16 mouse cellular contexts compared by ENCODE assay signal in the genomic region with DNA sequence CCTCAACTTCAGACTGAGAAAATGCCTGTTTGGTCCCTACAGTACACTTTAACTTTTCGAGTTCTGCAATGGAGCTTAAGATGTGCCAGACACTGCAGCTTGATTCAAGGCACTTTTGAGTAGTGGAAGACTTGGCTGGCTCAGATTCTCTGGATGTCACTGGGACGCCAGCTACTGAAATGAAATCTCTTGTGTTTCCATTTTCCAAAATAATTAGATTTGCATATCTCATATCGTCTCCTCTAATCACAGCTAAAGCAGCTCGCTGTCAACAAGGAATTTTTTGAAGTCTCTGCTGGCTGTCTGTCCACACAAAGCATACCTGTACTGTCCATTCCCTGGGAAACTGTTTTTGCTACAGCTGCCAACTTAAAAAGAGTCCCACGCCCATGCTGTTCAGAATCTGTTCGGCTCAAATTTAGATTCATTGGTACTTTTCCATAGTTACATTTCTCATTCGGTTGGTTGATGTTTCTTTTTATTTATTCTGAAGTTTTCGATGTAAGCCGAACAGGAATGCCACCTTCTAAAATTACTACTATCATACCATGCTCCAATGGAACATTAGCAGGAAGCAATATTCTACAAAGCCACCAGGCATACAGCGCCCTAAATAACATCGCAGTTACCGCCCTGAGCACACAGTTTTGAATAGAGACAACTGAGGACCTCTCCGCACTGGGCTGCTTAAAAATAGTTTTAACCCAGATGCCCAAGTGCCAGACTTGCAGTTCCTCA. TPM values are rescaled to one million over a fixed set of nuclear protein-coding genes. Genes with fewer than 3 reads are reported as not detected.
A peak's percentile ranks its signal among the peaks of the same experiment; 100 is the strongest.
DNase-seq lines count a peak whose midpoint lies in the region; ATAC-seq lines count a peak whose summit lies in the region.
"Had no signal": no experiment of that assay in that cellular context is flagged by ENCODE, and none has a peak within 500 bp of the region (broad histone marks: within the 10 kb centered on the region; RNA-seq: fewer than 3 reads in every experiment).

No protein-coding gene starts in this region.

- H3K4me2 ChIP-seq in liver, embryonic 13.5 days: no peak overlapping the region
- no peak overlapping the region for H3K4me2 ChIP-seq in liver, embryonic 11.5 days
- H3K4me2 ChIP-seq: embryonic facial prominence, embryonic 13.5 days; hindbrain, embryonic 13.5 days had no signal

- H3K27me3 ChIP-seq in liver, embryonic 13.5 days: no peaks in the 10 kb centered on the region
- H3K27me3 ChIP-seq in liver, embryonic 11.5 days (replicated peaks; ENCODE audit: control insufficient read depth, insufficient read depth, low read length): no peaks in the 10 kb centered on the region
- H3K27me3 ChIP-seq: hindbrain, embryonic 13.5 days had no signal

- no peaks in the 10 kb centered on the region for H3K36me3 ChIP-seq in liver, embryonic 13.5 days
- H3K36me3 ChIP-seq in liver, embryonic 11.5 days (ENCODE audit: control insufficient read depth, insufficient read depth, low read length): no peaks in the 10 kb centered on the region
- H3K36me3 ChIP-seq: embryonic facial prominence, embryonic 13.5 days; G1E; hindbrain, embryonic 13.5 days had no signal

- WGBS in liver, embryonic 13.5 days (ENCODE audit: insufficient replicate concordance): 69% methylated on average over 13 of the region's 13 CpGs
- WGBS in liver, embryonic 11.5 days: 79% methylated on average over 13 of the region's 13 CpGs

- H3K27ac ChIP-seq in liver, embryonic 13.5 days: peak overlapping the region; percentile 15; the same call in 1 of the 2 replicates
- no peak overlapping the region for H3K27ac ChIP-seq in liver, embryonic 11.5 days (ENCODE audit: low read depth, low read length)
- H3K27ac ChIP-seq: embryonic facial prominence, embryonic 13.5 days; hindbrain, embryonic 13.5 days had no signal

- peak; percentile 31 to 63 for DNase-seq in frontal cortex, postnatal 36 days (ENCODE audit: low spot score in 2 of 2)
- no peak for DNase-seq in frontal cortex, postnatal 25 days (ENCODE audit: low spot score in 2 of 2)
- DNase-seq in liver, embryonic 13.5 days: no peak
- DNase-seq in liver, embryonic 11.5 days (ENCODE audit: low spot score): no peak
- DNase-seq in fibroblast of lung, adult 2 months (ENCODE audit: low read depth): peak; percentile 18
- peak; percentile 20 for DNase-seq in right cerebral cortex, postnatal 25 days
- DNase-seq in ovary, postnatal 14 days (ENCODE audit: low spot score): no peak
- DNase-seq in urinary bladder, adult 2 months (ENCODE audit: low spot score): no peak
- DNase-seq: B cell, adult 2 months; cerebellum, postnatal 25 days; thymus, postnatal 25 days had no signal

- H3K4me1 ChIP-seq in liver, embryonic 13.5 days (replicated peaks): 0 out of 2 replicates have a peak, but pooled peaks cover 5% of the 10 kb centered on the region
- no peaks in the 10 kb centered on the region for H3K4me1 ChIP-seq in liver, embryonic 11.5 days (replicated peaks; ENCODE audit: control insufficient read depth, insufficient read depth, low read length)
- H3K4me1 ChIP-seq: megakaryocyte, embryonic 14.5 days had no signal

- H3K9me3 ChIP-seq in liver, embryonic 13.5 days (replicated peaks): no peaks in the 10 kb centered on the region
- H3K9me3 ChIP-seq in liver, embryonic 11.5 days (ENCODE audit: control insufficient read depth, low read length): no peaks in the 10 kb centered on the region
- H3K9me3 ChIP-seq: embryonic facial prominence, embryonic 13.5 days; hindbrain, embryonic 13.5 days had no signal

- H3K4me3 ChIP-seq in liver, embryonic 13.5 days (replicated peaks): no peak overlapping the region
- H3K4me3 ChIP-seq in liver, embryonic 11.5 days (ENCODE audit: low read depth, low read length): no peak overlapping the region
- H3K4me3 ChIP-seq: embryonic facial prominence, embryonic 13.5 days; hindbrain, embryonic 13.5 days; megakaryocyte, embryonic 14.5 days had no signal

- ATAC-seq in liver, embryonic 13.5 days (ENCODE audit: low read depth): no peak
- ATAC-seq in liver, embryonic 11.5 days (replicated peaks; ENCODE audit: low FRiP score): no peak
- ATAC-seq: forebrain, embryonic 16.5 days had no signal

- H3K9ac ChIP-seq in liver, embryonic 13.5 days: no peak overlapping the region
- H3K9ac ChIP-seq in liver, embryonic 11.5 days (ENCODE audit: low read depth, low read length): no peak overlapping the region
- H3K9ac ChIP-seq: embryonic facial prominence, embryonic 13.5 days; hindbrain, embryonic 13.5 days had no signal

RNA-seq across cellular contexts. Expression of a gene that starts 28.4 kb away (rescaled TPM):
- polyA plus RNA-seq in liver, embryonic 13.5 days (2015; fragmentation: Nextera tagmentation; extraction: Ambion mirVana): 4.9 and 5.9 TPM in 2 replicates
- polyA plus RNA-seq in liver, embryonic 11.5 days (2014; fragmentation: Nextera tagmentation; extraction: Ambion mirVana): 7.9 and 10.6 TPM in 2 replicates
- 7.3 and 10.0 TPM in 2 replicates for polyA plus RNA-seq in urinary bladder, adult 2 months (2012; rRNA removed)
- polyA plus RNA-seq: G1E had no signal

Comparison
In these comparisons a context has a peak if more than half of its experiments do, and no peak if none do; other contexts are left out.
1. DNase-seq: peak in frontal cortex, postnatal 36 days (2 of 2), fibroblast of lung, adult 2 months (single experiment) and right cerebral cortex, postnatal 25 days (single experiment); none in frontal cortex, postnatal 25 days (0 of 2), liver, embryonic 13.5 days (single experiment), liver, embryonic 11.5 days (single experiment), ovary, postnatal 14 days (single experiment) and urinary bladder, adult 2 months (single experiment).